Mouse (Mus musculus) spleen, postnatal 36 days (tissue): ENCODE results near the gene Pde4b.

Source experiments
- DNase-seq, 2 experiments: peaks; one replicate each; pipeline ENCODE4 v3.0.0; 2022; ENCODE audit warnings: low spot score in 2 of 2, mixed read lengths in 1 of 2

The Pde4b gene

GRCm38 (mm10) chr4:102574666-102575254 lies 487.4 kb downstream of the Pde4b start:
- DNase-seq = no peak

- DNase-seq = no peak
Measured at GRCm38 (mm10) chr4:102576109-102576508, 488.8 kb downstream of the Pde4b start.

- DNase-seq = no peak
Measured at GRCm38 (mm10) chr4:102577636-102578035, 490.3 kb downstream of the Pde4b start.

GRCm38 (mm10) chr4:102579051-102579450 lies 491.7 kb downstream of the Pde4b start:
- no peak for DNase-seq

- DNase-seq = no peak
Measured at GRCm38 (mm10) chr4:102579746-102580145, 492.4 kb downstream of the Pde4b start.

GRCm38 (mm10) chr4:102582165-102582749 lies 494.9 kb downstream of the Pde4b start:
- no peak for DNase-seq

- DNase-seq = no peak
Measured at GRCm38 (mm10) chr4:102582963-102583362, 495.6 kb downstream of the Pde4b start.

- no peak for DNase-seq
Measured at GRCm38 (mm10) chr4:102583469-102583868, 496.1 kb downstream of the Pde4b start.

- no peak for DNase-seq
Measured at GRCm38 (mm10) chr4:102584601-102585265, 497.4 kb downstream of the Pde4b start.

GRCm38 (mm10) chr4:102585541-102585940 lies 498.2 kb downstream of the Pde4b start:
- no peak for DNase-seq

GRCm38 (mm10) chr4:102586787-102587186 lies 499.4 kb downstream of the Pde4b start:
- no peak for DNase-seq

GRCm38 (mm10) chr4:102588668-102589455 lies 501.5 kb downstream of the Pde4b start:
- DNase-seq = no peak

- DNase-seq = no peak
Measured at GRCm38 (mm10) chr4:102589537-102590031, 502.2 kb downstream of the Pde4b start.

- no peak for DNase-seq
Measured at GRCm38 (mm10) chr4:102591798-102592197, 504.5 kb downstream of the Pde4b start.

- DNase-seq = no peak
Measured at GRCm38 (mm10) chr4:102592541-102592940, 505.2 kb downstream of the Pde4b start.

GRCm38 (mm10) chr4:102593631-102594030 lies 506.3 kb downstream of the Pde4b start:
- DNase-seq = no peak

- DNase-seq = no peak
Measured at GRCm38 (mm10) chr4:102594506-102594905, 507.2 kb downstream of the Pde4b start.

- no peak for DNase-seq
Measured at GRCm38 (mm10) chr4:102603968-102604367, 516.6 kb downstream of the Pde4b start.

- no peak for DNase-seq
Measured at GRCm38 (mm10) chr4:102605231-102605630, 517.9 kb downstream of the Pde4b start.

GRCm38 (mm10) chr4:102605722-102606341 lies 518.5 kb downstream of the Pde4b start:
- no peak for DNase-seq

GRCm38 (mm10) chr4:102606825-102607224 lies 519.5 kb downstream of the Pde4b start:
- no peak for DNase-seq
